Mouse (Mus musculus) CD8-positive naive resting alpha-beta T cell, adult 57 days (primary cell): Measurements from ENCODE around the gene Krtap4-2. TPM values are rescaled to one million over a fixed set of nuclear protein-coding genes. Genes with fewer than 3 reads are reported as not detected.

ENCODE experiments used
- total RNA-seq: library from RNA; stranded (reverse); gene quantifications from one replicate; pipeline ENCODE4 v1.2.4, GENCODE M21; 2023

The Krtap4-2 gene
- total RNA-seq: not detected

GRCm38 (mm10) chr11:99634653-99635134 lies at the start of gene Krtap4-2:
Gene Krtap4-2 (minus strand): TSS chr11:99635084.

GRCm38 (mm10) chr11:99665860-99666259 lies 31.0 kb upstream of the Krtap4-2 start, which contains the start of gene Krtap4-6:
Gene Krtap4-6 (minus strand): TSS chr11:99665960.

GRCm38 (mm10) chr11:99658467-99659010 lies 23.7 kb upstream of the Krtap4-2 start, which contains the start of gene Gm11563:
Gene Gm11563 (minus strand): TSS chr11:99658960.

GRCm38 (mm10) chr11:99650136-99650535 lies 15.3 kb upstream of the Krtap4-2 start, which contains the start of gene Gm11555:
Gene Gm11555 (minus strand): TSS chr11:99650236.

GRCm38 (mm10) chr11:99643635-99644139 lies 8.8 kb upstream of the Krtap4-2 start, which contains the start of gene Krtap4-7:
Gene Krtap4-7 (minus strand): TSS chr11:99644089.

GRCm38 (mm10) chr11:99628138-99628537 lies 6.7 kb downstream of the Krtap4-2 start, which contains the start of gene Krtap4-1:
Gene Krtap4-1 (minus strand): TSS chr11:99628238.

GRCm38 (mm10) chr11:99620335-99620734 lies 14.5 kb downstream of the Krtap4-2 start, which contains the start of gene Gm11562:
Gene Gm11562 (minus strand): TSS chr11:99620435.

GRCm38 (mm10) chr11:99614796-99615363 lies 20.0 kb downstream of the Krtap4-2 start, which contains the start of gene Krtap2-4:
Gene Krtap2-4 (minus strand): TSS chr11:99614846.

GRCm38 (mm10) chr11:99610089-99610488 lies 24.8 kb downstream of the Krtap4-2 start, which contains the start of gene Gm11937:
Gene Gm11937 (minus strand): TSS chr11:99610189.

GRCm38 (mm10) chr11:99603208-99603607 lies 31.7 kb downstream of the Krtap4-2 start, which contains the start of gene Gm11938:
Gene Gm11938 (minus strand): TSS chr11:99603308.

GRCm38 (mm10) chr11:99597742-99598141 lies 37.1 kb downstream of the Krtap4-2 start, which contains the start of gene Krtap9-3:
Gene Krtap9-3 (minus strand): TSS chr11:99598105.

GRCm38 (mm10) chr11:99590981-99591380 lies 43.9 kb downstream of the Krtap4-2 start, which contains the start of gene Krtap1-3:
Gene Krtap1-3 (minus strand): TSS chr11:99591339.

Other genes starting within 250 kb of the Krtap4-2 start
- 1.4 TPM for gene Krt10, start 245.7 kb downstream of the Krtap4-2 start, total RNA-seq
- not detected for gene Krt12, start 212.8 kb downstream of the Krtap4-2 start, total RNA-seq
- not detected for gene Krt20, start 196.9 kb downstream of the Krtap4-2 start, total RNA-seq
- not detected for gene Krt23, start 141.9 kb downstream of the Krtap4-2 start, total RNA-seq
- not detected for gene Krt39, start 113.7 kb downstream of the Krtap4-2 start, total RNA-seq
- not detected for gene Krt40, start 91.9 kb downstream of the Krtap4-2 start, total RNA-seq
- not detected for gene Krtap3-3, start 84.2 kb downstream of the Krtap4-2 start, total RNA-seq
- not detected for gene Krtap3-2, start 78.2 kb downstream of the Krtap4-2 start, total RNA-seq
- not detected for gene Gm11939, start 75.6 kb downstream of the Krtap4-2 start, total RNA-seq
- not detected for gene Krtap3-1, start 68.5 kb downstream of the Krtap4-2 start, total RNA-seq
- gene Krtap1-5, start 54.1 kb downstream of the Krtap4-2 start, total RNA-seq: not detected
- gene Krtap1-4, start 51.4 kb downstream of the Krtap4-2 start, total RNA-seq: not detected
- not detected for gene Krtap1-3, start 43.7 kb downstream of the Krtap4-2 start, total RNA-seq
- not detected for gene Krtap9-3, start 37.0 kb downstream of the Krtap4-2 start, total RNA-seq
- not detected for gene Gm11938, start 31.8 kb downstream of the Krtap4-2 start, total RNA-seq
- not detected for gene Gm11937, start 24.9 kb downstream of the Krtap4-2 start, total RNA-seq
- not detected for gene Krtap2-4, start 20.2 kb downstream of the Krtap4-2 start, total RNA-seq
- gene Gm11562, start 14.6 kb downstream of the Krtap4-2 start, total RNA-seq: not detected
- not detected for gene Krtap4-1, start 6.8 kb downstream of the Krtap4-2 start, total RNA-seq
- gene Krtap4-7, start 9.0 kb upstream of the Krtap4-2 start, total RNA-seq: not detected
- gene Gm11555, start 15.2 kb upstream of the Krtap4-2 start, total RNA-seq: not detected
- gene Gm11563, start 23.9 kb upstream of the Krtap4-2 start, total RNA-seq: not detected
- gene Krtap4-6, start 30.9 kb upstream of the Krtap4-2 start, total RNA-seq: not detected
- not detected for gene Gm14190, start 55.7 kb upstream of the Krtap4-2 start, total RNA-seq
- not detected for gene Gm14180, start 99.2 kb upstream of the Krtap4-2 start, total RNA-seq
- gene Gm11595, start 137.8 kb upstream of the Krtap4-2 start, total RNA-seq: not detected
- gene Krtap4-8, start 145.6 kb upstream of the Krtap4-2 start, total RNA-seq: not detected
- not detected for gene Krtap4-9, start 150.1 kb upstream of the Krtap4-2 start, total RNA-seq
- not detected for gene Gm11596, start 158.4 kb upstream of the Krtap4-2 start, total RNA-seq
- gene Gm11569, start 163.8 kb upstream of the Krtap4-2 start, total RNA-seq: not detected
- not detected for gene Gm11554, start 169.4 kb upstream of the Krtap4-2 start, total RNA-seq
- not detected for gene Krtap4-13, start 174.8 kb upstream of the Krtap4-2 start, total RNA-seq
- gene Gm11564, start 180.6 kb upstream of the Krtap4-2 start, total RNA-seq: not detected
- not detected for gene 2300003K06Rik, start 203.0 kb upstream of the Krtap4-2 start, total RNA-seq
- not detected for gene Krtap4-16, start 216.5 kb upstream of the Krtap4-2 start, total RNA-seq
- not detected for gene Gm11568, start 222.8 kb upstream of the Krtap4-2 start, total RNA-seq
- not detected for gene Gm11559, start 229.4 kb upstream of the Krtap4-2 start, total RNA-seq
- gene Krtap9-1, start 238.3 kb upstream of the Krtap4-2 start, total RNA-seq: not detected
- not detected for gene Gm11567, start 244.1 kb upstream of the Krtap4-2 start, total RNA-seq